ENCODE assay signal across 13 mouse cellular contexts in the genomic region with DNA sequence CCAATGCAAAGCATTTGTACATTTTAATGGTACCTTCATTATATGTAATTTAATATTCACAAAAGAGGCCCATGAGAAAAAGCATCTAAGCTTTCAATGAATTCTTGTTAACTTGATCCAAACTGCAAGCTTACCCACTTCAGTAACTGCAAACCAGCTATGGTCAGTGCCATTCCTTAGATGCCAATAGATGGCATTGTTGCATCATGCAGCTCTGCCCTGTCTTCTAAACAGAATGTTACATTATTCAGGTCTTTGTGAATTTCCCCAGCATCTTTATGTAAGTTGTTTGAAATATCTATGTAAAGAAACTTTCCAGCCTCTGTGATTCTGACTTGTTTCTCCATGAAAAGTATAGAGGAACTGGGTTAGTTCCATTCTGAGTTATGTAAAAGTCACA.
DNase-seq lines count a peak whose midpoint lies in the region; ATAC-seq and TF ChIP-seq lines count a peak whose summit lies in the region.
"Had no signal": no experiment of that assay in that cellular context is flagged by ENCODE, and none has a peak within 500 bp of the region (broad histone marks: within the 10 kb centered on the region; RNA-seq: fewer than 3 reads in every experiment).

No protein-coding gene starts in this region.

- no peak overlapping the region for H3K4me3 ChIP-seq in embryonic facial prominence, embryonic 11.5 days (ENCODE audit: low read depth, low read length)
- H3K4me3 ChIP-seq in embryonic facial prominence, embryonic 10.5 days, result no peak overlapping the region
- H3K4me3 ChIP-seq in left cerebral cortex, adult 2 months, result no peak overlapping the region
- no peak overlapping the region for H3K4me3 ChIP-seq in MEL (ENCODE audit: control insufficient read depth in 1 of 2, insufficient read depth in 1 of 2, low read depth in 2 of 2, low read length in 2 of 2)
- H3K4me3 ChIP-seq in myocyte, result no peak overlapping the region
- no peak overlapping the region for H3K4me3 ChIP-seq in heart, embryonic 12.5 days
- H3K4me3 ChIP-seq: hindbrain, embryonic 15.5 days; limb, embryonic 13.5 days had no signal

- no peak for TF ChIP-seq EP300 in MEL (IDR thresholded peaks at IDR 0.05; ENCODE audit: low read depth in 1 of 2, low read length in 2 of 2)

- peak; percentile 44 for TF ChIP-seq CTCF in left cerebral cortex, adult 2 months (IDR thresholded peaks at IDR 0.05)
- TF ChIP-seq CTCF in MEL (IDR thresholded peaks at IDR 0.05 in 2 of 3, conservative IDR thresholded peaks at IDR 0.05 in 1 of 3; ENCODE audit: control insufficient read depth in 1 of 3, insufficient read depth in 1 of 3, low read depth in 2 of 3, low read length in 3 of 3, poor library complexity in 1 of 3, severe bottlenecking in 1 of 3), result no peak

- H3ac ChIP-seq in myocyte (ENCODE audit: control insufficient read depth, insufficient read length), result no peak overlapping the region

- no peaks in the 10 kb centered on the region for H3K36me3 ChIP-seq in embryonic facial prominence, embryonic 11.5 days (replicated peaks; ENCODE audit: control insufficient read depth, insufficient read depth, low read depth, low read length)
- H3K36me3 ChIP-seq in embryonic facial prominence, embryonic 10.5 days (replicated peaks), result no peaks in the 10 kb centered on the region
- H3K36me3 ChIP-seq in MEL (ENCODE audit: control insufficient read depth in 1 of 2, insufficient read depth in 2 of 2, low read length in 2 of 2) (no peaks in the 10 kb centered on the region), myocyte (ENCODE audit: control insufficient read depth, insufficient read depth) (no peaks in the 10 kb centered on the region)
- H3K36me3 ChIP-seq in heart, embryonic 12.5 days, result no peaks in the 10 kb centered on the region
- H3K36me3 ChIP-seq: hindbrain, embryonic 15.5 days; limb, embryonic 13.5 days had no signal

- H3K27me3 ChIP-seq in embryonic facial prominence, embryonic 11.5 days (ENCODE audit: control insufficient read depth, insufficient read depth, low read length), result no peaks in the 10 kb centered on the region
- no peaks in the 10 kb centered on the region for H3K27me3 ChIP-seq in embryonic facial prominence, embryonic 10.5 days (replicated peaks; ENCODE audit: low read depth, poor library complexity, severe bottlenecking)
- no peaks in the 10 kb centered on the region for H3K27me3 ChIP-seq in MEL (ENCODE audit: control insufficient read depth in 1 of 2, insufficient read depth in 2 of 2, low read length in 2 of 2)
- H3K27me3 ChIP-seq in myocyte (ENCODE audit: control insufficient read depth, insufficient read depth, insufficient read length), result no peaks in the 10 kb centered on the region
- H3K27me3 ChIP-seq in heart, embryonic 12.5 days (replicated peaks), result no peaks in the 10 kb centered on the region
- H3K27me3 ChIP-seq: hindbrain, embryonic 15.5 days; limb, embryonic 13.5 days had no signal

- no peaks in the 10 kb centered on the region for H3K4me1 ChIP-seq in embryonic facial prominence, embryonic 11.5 days (ENCODE audit: control insufficient read depth, insufficient read depth, low read length)
- no peaks in the 10 kb centered on the region for H3K4me1 ChIP-seq in embryonic facial prominence, embryonic 10.5 days
- H3K4me1 ChIP-seq in MEL (ENCODE audit: control insufficient read depth in 1 of 2, insufficient read depth in 2 of 2, low read length in 2 of 2), result no peaks in the 10 kb centered on the region
- no peaks in the 10 kb centered on the region for H3K4me1 ChIP-seq in heart, embryonic 12.5 days (replicated peaks)
- H3K4me1 ChIP-seq: hindbrain, embryonic 15.5 days; limb, embryonic 13.5 days had no signal

- no peak; the same call in 1 of the 2 replicates for TF ChIP-seq RAD21 in MEL (IDR thresholded peaks at IDR 0.05; ENCODE audit: low read depth, low read length)

- DNase-seq in embryonic facial prominence, embryonic 11.5 days (ENCODE audit: low spot score), result peak; percentile 0
- no peak for DNase-seq in embryonic facial prominence, embryonic 10.5 days (ENCODE audit: low spot score)
- no peak for DNase-seq in left cerebral cortex, adult 2 months (ENCODE audit: extremely low spot score in 1 of 2, low spot score in 2 of 2)
- DNase-seq in left cerebral cortex, adult 8-10 months (ENCODE audit: low spot score in 2 of 2), result no peak
- peak; percentile 1 for DNase-seq in MEL (ENCODE audit: low read depth, low spot score)
- DNase-seq in ovary, postnatal 10 days (ENCODE audit: low spot score), result no peak
- DNase-seq: gastrocnemius, postnatal 25 days; kidney, adult 9 months; liver, postnatal 0 days had no signal

- H3K4me2 ChIP-seq in embryonic facial prominence, embryonic 11.5 days (ENCODE audit: low read depth, low read length), result no peak overlapping the region
- H3K4me2 ChIP-seq in myocyte (ENCODE audit: low read depth), result no peak overlapping the region
- H3K4me2 ChIP-seq in heart, embryonic 12.5 days, result no peak overlapping the region
- H3K4me2 ChIP-seq: hindbrain, embryonic 15.5 days; limb, embryonic 13.5 days had no signal

- no peaks in the 10 kb centered on the region for H3K9me3 ChIP-seq in embryonic facial prominence, embryonic 11.5 days (replicated peaks; ENCODE audit: control insufficient read depth, low read length)
- no peaks in the 10 kb centered on the region for H3K9me3 ChIP-seq in embryonic facial prominence, embryonic 10.5 days
- H3K9me3 ChIP-seq in MEL (replicated peaks; ENCODE audit: insufficient read depth, low read length), result no peaks in the 10 kb centered on the region
- no peaks in the 10 kb centered on the region for H3K9me3 ChIP-seq in heart, embryonic 12.5 days (replicated peaks)
- H3K9me3 ChIP-seq: hindbrain, embryonic 15.5 days; limb, embryonic 13.5 days had no signal

- H3K79me2 ChIP-seq in MEL (ENCODE audit: control insufficient read depth, insufficient read depth, low read length, poor library complexity), result no peaks in the 10 kb centered on the region
- no peaks in the 10 kb centered on the region for H3K79me2 ChIP-seq in myocyte (ENCODE audit: control insufficient read depth, insufficient read depth)

- H3K27ac ChIP-seq in embryonic facial prominence, embryonic 11.5 days (replicated peaks; ENCODE audit: low read depth, low read length), result no peak overlapping the region
- H3K27ac ChIP-seq in embryonic facial prominence, embryonic 10.5 days (replicated peaks), result no peak overlapping the region
- H3K27ac ChIP-seq in left cerebral cortex, adult 2 months, result no peak overlapping the region
- H3K27ac ChIP-seq in MEL (ENCODE audit: control insufficient read depth, low read depth, low read length), result no peak overlapping the region
- H3K27ac ChIP-seq in heart, embryonic 12.5 days (ENCODE audit: poor library complexity, severe bottlenecking), result no peak overlapping the region
- H3K27ac ChIP-seq: hindbrain, embryonic 15.5 days; limb, embryonic 13.5 days had no signal

- TF ChIP-seq POLR2A in MEL (IDR thresholded peaks at IDR 0.05; ENCODE audit: control insufficient read depth in 1 of 2, insufficient read depth in 1 of 2, low read depth in 1 of 2, low read length in 2 of 2, poor library complexity in 1 of 2), result no peak
- TF ChIP-seq POLR2A in myocyte (IDR thresholded peaks at IDR 0.05; ENCODE audit: insufficient read length, low read depth), result no peak

- no peak overlapping the region for H3K9ac ChIP-seq in embryonic facial prominence, embryonic 11.5 days (replicated peaks; ENCODE audit: low read length)
- H3K9ac ChIP-seq in MEL (ENCODE audit: control insufficient read depth, low read depth, low read length, poor library complexity, severe bottlenecking), result no peak overlapping the region
- no peak overlapping the region for H3K9ac ChIP-seq in heart, embryonic 12.5 days
- H3K9ac ChIP-seq: hindbrain, embryonic 15.5 days; limb, embryonic 13.5 days; liver, postnatal 0 days had no signal

- no peak for ATAC-seq in embryonic facial prominence, embryonic 11.5 days (replicated peaks; ENCODE audit: insufficient number of reproducible peaks, low FRiP score, low TSS enrichment, low read depth)
- ATAC-seq in heart, embryonic 12.5 days (ENCODE audit: insufficient number of reproducible peaks, low FRiP score), result no peak
- ATAC-seq: liver, postnatal 0 days had no signal

- intact Hi-C loops in left cerebral cortex, adult 2 months (cut with DNase I), result no loop called here

TF ChIP-seq in MEL, 35 proteins besides CTCF, POLR2A, EP300 and RAD21:
- no peak for TF ChIP-seq CHD2 (IDR thresholded peaks at IDR 0.05; ENCODE audit: low read length)
- no peak for TF ChIP-seq SIN3A (IDR thresholded peaks at IDR 0.05; ENCODE audit: low read length)
- no peak for TF ChIP-seq MAX (IDR thresholded peaks at IDR 0.05; ENCODE audit: low read length)
- no peak for TF ChIP-seq MEF2A (IDR thresholded peaks at IDR 0.05; ENCODE audit: extremely low read depth, insufficient replicate concordance, low read depth, low read length, poor library complexity, severe bottlenecking)

TF ChIP-seq in myocyte, 11 proteins besides CTCF, POLR2A, EP300 and RAD21:
- no peak for TF ChIP-seq TCF3 (IDR thresholded peaks at IDR 0.05; ENCODE audit: insufficient read length, low read depth)
- 0 out of 2 replicates have a peak, but pooled peaks have one; percentile 6 for TF ChIP-seq CEBPB (IDR thresholded peaks at IDR 0.05; ENCODE audit: insufficient read depth, poor library complexity, severe bottlenecking)

Comparison
In these comparisons a context has a peak if more than half of its experiments do, and no peak if none do; other contexts are left out.
1. DNase-seq: peak in embryonic facial prominence, embryonic 11.5 days (single experiment) and MEL (single experiment); none in embryonic facial prominence, embryonic 10.5 days (single experiment), left cerebral cortex, adult 2 months (0 of 2), left cerebral cortex, adult 8-10 months (0 of 2) and ovary, postnatal 10 days (single experiment).